ENCODE assay signal across 29 mouse cellular contexts in the genomic region with DNA sequence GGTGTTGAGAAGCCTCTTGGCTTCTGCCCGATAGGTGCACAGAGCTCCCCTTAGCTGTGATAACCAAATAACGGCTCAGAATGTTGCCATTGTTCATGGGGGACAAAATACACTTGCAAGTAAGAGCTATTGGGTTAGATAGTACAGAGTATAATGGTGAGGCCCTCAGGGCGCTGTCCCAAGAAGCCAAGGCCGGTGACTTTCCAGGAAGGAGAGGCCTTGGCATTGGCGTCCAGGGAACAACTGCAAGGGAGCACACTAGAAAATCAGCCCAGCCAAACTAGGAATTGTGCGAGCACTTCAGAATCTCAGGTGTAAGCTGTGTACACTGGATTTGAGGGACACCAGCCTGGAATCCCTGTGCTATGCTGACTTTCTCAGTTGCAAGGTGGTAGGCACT. TPM values are rescaled to one million over a fixed set of nuclear protein-coding genes. Genes with fewer than 3 reads are reported as not detected.
DNase-seq lines count a peak whose midpoint lies in the region; ATAC-seq and TF ChIP-seq lines count a peak whose summit lies in the region.
"Had no signal": no experiment of that assay in that cellular context is flagged by ENCODE, and none has a peak within 500 bp of the region (broad histone marks: within the 10 kb centered on the region; RNA-seq: fewer than 3 reads in every experiment).

No protein-coding gene starts in this region.

- peaks cover 9% of the 10 kb centered on the region; the same call in 1 of the 2 replicates for H3K36me3 ChIP-seq in forebrain, embryonic 10.5 days (replicated peaks)
- peaks cover 11% of the 10 kb centered on the region; the same call in 1 of the 2 replicates for H3K36me3 ChIP-seq in forebrain, postnatal 0 days (ENCODE audit: insufficient read depth)
- H3K36me3 ChIP-seq: embryonic facial prominence, embryonic 12.5 days; embryonic facial prominence, embryonic 15.5 days; forebrain, embryonic 12.5 days; heart, embryonic 10.5 days; heart, embryonic 13.5 days had no signal

- ATAC-seq in forebrain, postnatal 0 days, result no peak
- ATAC-seq: CD4-positive, CD25-positive, alpha-beta regulatory T cell, adult 4 months; forebrain, embryonic 15.5 days; hindbrain, postnatal 0 days; inflammation-experienced regulatory T-cells, adult 6 months; intestine, embryonic 16.5 days had no signal

- 0 out of 2 replicates have a peak overlapping the region, but pooled peaks have one; percentile 1 for H3K27ac ChIP-seq in forebrain, embryonic 10.5 days
- H3K27ac ChIP-seq in forebrain, postnatal 0 days (ENCODE audit: low read depth, low read length), result no peak overlapping the region
- H3K27ac ChIP-seq: embryonic facial prominence, embryonic 12.5 days; embryonic facial prominence, embryonic 15.5 days; forebrain, embryonic 12.5 days; forebrain, embryonic 15.5 days; heart, adult 2 months; heart, embryonic 10.5 days; heart, embryonic 13.5 days; hindbrain, embryonic 14.5 days; hindbrain, postnatal 0 days had no signal

- peaks cover 24% of the 10 kb centered on the region for H3K4me1 ChIP-seq in forebrain, embryonic 10.5 days
- H3K4me1 ChIP-seq in forebrain, postnatal 0 days (ENCODE audit: insufficient read depth), result no peaks in the 10 kb centered on the region
- H3K4me1 ChIP-seq: embryonic facial prominence, embryonic 12.5 days; embryonic facial prominence, embryonic 15.5 days; forebrain, embryonic 12.5 days; forebrain, embryonic 15.5 days; heart, embryonic 10.5 days; heart, embryonic 13.5 days had no signal

- DNase-seq in forebrain, embryonic 10.5 days (ENCODE audit: extremely low spot score, low spot score), result no peak
- DNase-seq in forebrain, postnatal 0 days, result no peak
- DNase-seq in adrenal gland, adult 2 months, result peak; percentile 73
- DNase-seq in adrenal gland, adult 8-10 months, result peak; percentile 63
- peak; percentile 48 for DNase-seq in adrenal gland, postnatal 25 days
- DNase-seq in kidney, postnatal 36 days, result no peak
- no peak for DNase-seq in thymus, postnatal 25 days
- DNase-seq: cerebellum, adult 11 months; cerebellum, adult 2 months; cerebellum, postnatal 10 days; cerebellum, postnatal 36 days; gastrocnemius, postnatal 10 days; gastrocnemius, postnatal 36 days; heart, adult 2 months; heart, postnatal 14 days; heart, postnatal 4 days; kidney, adult 18-20 months had no signal

- H3K4me3 ChIP-seq in forebrain, embryonic 10.5 days, result no peak overlapping the region
- H3K4me3 ChIP-seq in forebrain, postnatal 0 days (ENCODE audit: low read depth, low read length), result no peak overlapping the region
- H3K4me3 ChIP-seq: embryonic facial prominence, embryonic 12.5 days; embryonic facial prominence, embryonic 15.5 days; forebrain, embryonic 12.5 days; forebrain, embryonic 15.5 days; heart, adult 2 months; heart, embryonic 10.5 days; heart, embryonic 13.5 days had no signal

- no peak overlapping the region for H3K4me2 ChIP-seq in forebrain, postnatal 0 days (ENCODE audit: low read depth)
- H3K4me2 ChIP-seq: embryonic facial prominence, embryonic 12.5 days; embryonic facial prominence, embryonic 15.5 days; forebrain, embryonic 12.5 days; forebrain, embryonic 15.5 days; heart, embryonic 13.5 days; hindbrain, embryonic 14.5 days had no signal

- 90% methylated on average over 6 of the region's 6 CpGs for WGBS in forebrain, embryonic 10.5 days
- 91% methylated on average over 6 of the region's 6 CpGs for WGBS in forebrain, postnatal 0 days

- TF ChIP-seq CTCF in forebrain, postnatal 0 days (IDR thresholded peaks at IDR 0.05; ENCODE audit: low read depth), result no peak

- H3K9ac ChIP-seq in forebrain, postnatal 0 days, result no peak overlapping the region
- H3K9ac ChIP-seq: embryonic facial prominence, embryonic 12.5 days; embryonic facial prominence, embryonic 15.5 days; forebrain, embryonic 12.5 days; forebrain, embryonic 15.5 days; heart, embryonic 13.5 days; hindbrain, embryonic 14.5 days had no signal

- H3K9me3 ChIP-seq in forebrain, embryonic 10.5 days, result no peaks in the 10 kb centered on the region
- no peaks in the 10 kb centered on the region for H3K9me3 ChIP-seq in forebrain, postnatal 0 days (ENCODE audit: low read length)
- H3K9me3 ChIP-seq: embryonic facial prominence, embryonic 12.5 days; embryonic facial prominence, embryonic 15.5 days; forebrain, embryonic 12.5 days; forebrain, embryonic 15.5 days; heart, embryonic 10.5 days; heart, embryonic 13.5 days had no signal

- no peaks in the 10 kb centered on the region for H3K27me3 ChIP-seq in forebrain, embryonic 10.5 days (ENCODE audit: poor library complexity, severe bottlenecking)
- no peaks in the 10 kb centered on the region for H3K27me3 ChIP-seq in forebrain, postnatal 0 days (ENCODE audit: insufficient read depth, low read length)
- H3K27me3 ChIP-seq: embryonic facial prominence, embryonic 12.5 days; embryonic facial prominence, embryonic 15.5 days; forebrain, embryonic 12.5 days; forebrain, embryonic 15.5 days; heart, embryonic 13.5 days had no signal

RNA-seq across cellular contexts. Expression of a gene that starts 11.4 kb away (rescaled TPM):
- 21.8 and 22.3 TPM in 2 replicates for polyA plus RNA-seq in forebrain, embryonic 10.5 days (2016; fragmentation: Nextera tagmentation; extraction: Ambion mirVana)
- total RNA-seq in forebrain, postnatal 0 days (2014; rRNA removed), result 95.6 and 106 TPM in 2 replicates
- polyA plus RNA-seq in forebrain, postnatal 0 days (2015; fragmentation: Nextera tagmentation; extraction: Ambion mirVana), result 30.2 and 40.2 TPM in 2 replicates
- 10 to 100 TPM in 1 of 2 experiments, 1 to 10 TPM in 1; 7.3 to 14.8 TPM for total RNA-seq in adrenal gland, adult 2 months (2021)
- 12.3 and 14.3 TPM in 2 replicates for polyA plus RNA-seq in adrenal gland, adult 2 months (2012; rRNA removed)
- total RNA-seq in adrenal gland, adult 8-10 months (2022), result 10 to 100 TPM; 17.6 to 19.9 (median 18.2) TPM
- total RNA-seq in adrenal gland, postnatal 25 days (2021), result 11.0 and 12.0 TPM in 2 replicates
- total RNA-seq: MEL had no signal

Comparison
In these comparisons a context has a peak if more than half of its experiments do, and no peak if none do; other contexts are left out.
1. DNase-seq: peak in adrenal gland, adult 2 months (single experiment), adrenal gland, adult 8-10 months (single experiment) and adrenal gland, postnatal 25 days (single experiment); none in forebrain, embryonic 10.5 days (single experiment), forebrain, postnatal 0 days (single experiment), kidney, postnatal 36 days (0 of 2) and thymus, postnatal 25 days (single experiment).